Mouse (Mus musculus): ENCODE results near the gene Pknox2.

The Pknox2 gene

DNA sequence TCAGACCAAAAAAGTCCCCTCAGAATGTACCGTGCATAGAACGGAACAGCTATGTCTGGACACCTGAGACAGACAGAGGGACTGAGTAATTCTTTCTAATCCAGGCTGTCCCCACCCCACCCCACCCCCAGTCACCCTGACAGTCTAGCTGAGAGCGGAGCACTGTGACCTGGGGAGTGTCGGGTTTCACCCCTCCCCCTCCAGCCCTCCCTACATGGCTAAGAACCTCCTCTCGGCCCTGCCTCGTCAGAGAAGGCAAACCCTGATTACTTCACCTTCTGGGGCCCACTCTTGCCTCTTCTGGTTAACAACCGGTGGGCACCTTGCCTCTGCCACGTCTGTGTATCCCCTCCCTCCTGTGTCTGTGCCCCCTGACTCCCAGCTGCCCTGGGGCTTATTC is 7.7 kb downstream of the Pknox2 start:
- no peak for DNase-seq

DNA sequence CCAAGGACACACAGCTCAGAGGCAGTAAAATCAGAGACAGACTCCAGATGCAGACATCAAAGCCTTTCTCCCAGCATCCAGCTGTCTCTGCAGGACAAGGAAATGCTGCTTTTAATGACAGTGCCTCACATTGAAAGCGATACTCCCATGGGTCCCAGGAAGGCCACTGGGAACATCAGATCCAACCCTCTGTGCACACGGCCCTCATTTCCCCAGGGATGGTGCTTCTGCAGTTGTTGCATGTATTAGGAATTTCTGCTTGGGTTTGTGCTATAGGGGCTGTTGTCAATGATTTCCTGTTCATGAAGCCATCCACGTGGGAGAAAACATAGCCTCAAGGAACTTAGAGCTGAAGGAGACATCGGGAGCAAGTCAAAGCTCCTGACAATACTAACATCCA is 8.3 kb downstream of the Pknox2 start:
- DNase-seq, result no peak

DNA sequence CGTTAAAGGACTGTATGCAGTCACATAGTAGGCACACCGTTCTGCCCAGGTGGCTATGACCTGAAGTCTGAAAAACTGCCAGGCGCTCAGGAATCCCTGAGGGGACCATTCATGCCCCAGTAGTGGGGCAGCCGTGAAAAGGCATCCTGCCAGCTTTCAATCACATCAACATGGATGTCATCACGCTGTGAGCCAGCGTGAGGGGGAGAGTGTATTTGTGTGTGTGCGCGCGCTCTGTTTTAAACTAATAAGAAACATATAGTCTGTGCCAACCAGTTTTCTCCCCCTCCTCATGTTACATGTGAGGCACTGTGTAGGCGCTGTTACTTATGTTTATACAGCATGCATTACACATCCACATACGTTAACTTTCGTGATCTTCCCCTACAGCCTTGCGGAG is 10.9 kb downstream of the Pknox2 start:
- DNase-seq, result no peak

DNA sequence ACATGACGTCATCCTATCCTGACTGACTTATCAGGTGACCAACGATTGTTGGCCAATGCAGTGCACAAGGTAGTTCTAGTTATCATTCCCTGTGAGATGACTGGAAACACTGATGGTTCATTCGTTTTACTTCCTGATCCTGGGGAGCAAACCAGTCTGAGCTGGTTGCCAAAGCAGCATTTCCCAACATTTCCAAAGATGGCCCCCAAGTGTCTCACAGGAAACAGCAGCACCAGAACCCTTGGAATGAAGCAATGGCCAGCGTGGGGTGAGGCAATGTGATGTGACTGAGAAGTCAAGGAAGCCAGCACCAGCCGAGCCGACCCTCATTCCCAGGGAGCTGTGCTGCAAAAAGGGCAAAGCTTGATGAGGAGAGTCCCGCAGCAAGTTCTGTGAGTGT is 13.7 kb downstream of the Pknox2 start:
- DNase-seq, result no peak

DNA sequence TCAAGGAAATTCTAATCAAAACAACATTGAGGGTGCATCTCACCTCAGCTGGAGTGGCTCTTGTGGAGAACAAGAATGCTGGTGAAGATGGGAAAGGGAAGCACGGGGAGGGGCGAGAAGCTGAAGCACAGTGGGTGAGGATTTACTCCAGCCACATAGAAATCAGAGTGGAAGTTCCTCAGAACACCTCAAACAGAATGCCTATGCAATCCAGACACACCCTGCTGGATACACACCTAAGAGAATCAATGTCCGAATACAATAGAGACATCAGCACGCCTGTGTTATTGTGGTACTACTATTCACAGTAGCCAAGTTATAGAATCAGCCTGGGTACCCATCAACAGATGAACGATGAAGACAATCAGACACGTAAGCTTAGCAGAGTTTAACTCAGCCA is 18.2 kb downstream of the Pknox2 start:
- DNase-seq, result no peak

DNA sequence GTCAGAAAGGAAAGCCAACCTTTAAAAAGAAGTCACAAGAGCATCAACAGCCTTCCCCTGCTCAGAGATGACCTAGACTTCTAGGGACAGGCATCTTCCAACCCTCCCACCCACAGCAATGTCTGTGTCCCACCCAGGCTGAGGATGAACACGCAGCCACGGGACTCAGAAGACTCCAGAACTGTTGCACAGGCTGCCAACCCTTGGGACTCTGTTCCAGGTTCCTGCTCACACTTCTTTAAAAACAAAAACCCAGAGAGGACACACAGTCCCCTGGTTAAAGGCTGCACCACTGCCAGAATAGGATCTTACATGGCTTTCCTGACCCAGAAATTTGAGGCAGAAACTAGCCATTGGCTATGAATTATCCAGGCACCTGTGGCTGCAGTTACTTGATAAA is 21.0 kb downstream of the Pknox2 start:
- DNase-seq, result no peak

DNA sequence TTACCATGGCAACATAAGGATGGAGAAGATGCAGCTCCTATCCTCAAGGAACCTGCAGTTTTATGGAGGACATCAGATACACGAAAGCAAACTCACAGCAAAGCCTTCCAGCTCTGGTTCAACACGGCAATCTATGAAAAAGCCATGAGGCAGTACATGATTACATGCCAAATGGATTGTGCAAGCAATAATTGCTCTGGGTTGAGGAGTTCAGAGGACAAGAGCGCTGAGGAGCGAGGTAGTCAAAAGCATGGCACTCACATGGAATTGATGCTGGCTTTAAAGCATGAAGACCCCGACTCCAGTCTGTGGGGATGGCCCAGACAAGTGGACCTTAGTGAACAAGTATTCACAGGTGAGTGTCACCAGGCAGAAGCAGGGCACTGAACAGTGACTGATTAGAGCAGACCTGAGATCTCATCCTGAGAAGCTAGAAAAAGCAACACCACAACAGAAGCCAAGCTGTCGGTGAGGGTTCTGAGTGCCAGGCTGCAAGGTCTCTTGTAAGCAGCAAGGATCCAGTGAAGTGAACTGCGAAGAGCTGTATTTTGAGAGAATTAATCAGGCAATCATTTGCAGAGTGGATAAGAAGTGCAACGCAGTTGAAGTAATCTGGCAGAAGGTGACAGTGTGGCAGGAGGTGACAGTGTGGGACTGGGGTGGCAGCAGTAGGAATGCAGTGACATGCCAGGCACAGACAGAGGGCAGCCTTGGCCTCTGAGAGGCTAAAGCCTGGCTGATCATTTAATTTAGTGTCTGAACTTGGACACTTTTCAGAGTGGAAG is 22.3 kb downstream of the Pknox2 start:
- DNase-seq, result no peak

DNA sequence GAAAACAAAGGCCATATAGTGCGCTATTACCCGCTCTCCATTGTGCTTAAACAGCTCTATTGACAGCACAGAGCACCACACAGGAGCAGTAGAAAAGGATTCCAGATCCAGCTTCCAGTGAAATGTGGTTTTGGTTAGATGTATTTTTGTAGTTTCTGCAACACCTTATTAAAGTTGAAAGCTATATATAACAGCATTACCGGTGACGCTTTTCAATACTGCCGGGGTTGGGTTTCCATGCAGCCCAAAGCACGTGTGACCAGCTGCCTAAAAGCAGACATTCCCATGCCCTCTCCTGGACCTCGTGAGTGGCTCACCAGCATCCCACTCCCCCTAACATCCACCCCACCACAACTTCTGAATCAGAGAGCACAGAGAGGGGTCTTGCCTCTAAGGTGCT is 23.8 kb downstream of the Pknox2 start:
- DNase-seq, result no peak

DNA sequence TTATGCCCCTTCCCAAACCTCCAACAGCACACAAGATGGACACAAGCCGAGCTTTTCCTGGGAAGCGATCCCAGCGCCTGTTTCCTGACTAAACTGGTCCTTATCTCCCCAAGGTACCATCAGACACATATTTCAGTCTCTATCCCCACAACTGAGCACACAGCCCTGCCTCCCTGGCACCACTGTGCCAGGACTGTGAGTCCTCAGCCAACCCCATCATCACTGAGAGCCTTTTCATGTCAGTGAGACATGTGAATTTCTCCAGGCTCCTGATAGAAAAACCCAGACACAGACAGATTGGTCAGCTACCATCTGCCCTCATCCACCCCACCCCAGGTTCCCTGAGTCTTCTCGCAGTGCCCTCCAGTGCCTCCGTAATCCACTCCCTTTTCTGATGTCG is 24.2 kb downstream of the Pknox2 start:
- no peak for DNase-seq

DNA sequence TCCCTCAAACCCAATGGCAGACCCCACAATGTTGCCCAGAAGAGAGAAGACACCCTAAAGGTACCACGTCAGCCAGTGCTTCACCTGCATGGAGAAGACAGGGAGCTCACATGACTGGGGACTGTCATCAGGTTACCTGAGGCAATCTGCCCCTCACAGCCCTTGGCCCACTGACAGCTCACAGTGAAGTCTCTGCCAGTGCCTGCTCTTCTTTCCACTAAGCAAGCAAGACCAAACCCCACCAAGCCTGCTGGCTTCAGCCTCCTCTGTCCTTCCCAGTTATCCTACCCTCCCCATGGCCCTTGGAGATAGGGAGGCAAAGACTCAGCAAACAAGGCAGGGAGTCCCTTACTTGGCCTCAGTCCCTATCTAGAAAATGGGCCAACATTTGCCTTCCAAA is 24.8 kb downstream of the Pknox2 start:
- no peak for DNase-seq

DNA sequence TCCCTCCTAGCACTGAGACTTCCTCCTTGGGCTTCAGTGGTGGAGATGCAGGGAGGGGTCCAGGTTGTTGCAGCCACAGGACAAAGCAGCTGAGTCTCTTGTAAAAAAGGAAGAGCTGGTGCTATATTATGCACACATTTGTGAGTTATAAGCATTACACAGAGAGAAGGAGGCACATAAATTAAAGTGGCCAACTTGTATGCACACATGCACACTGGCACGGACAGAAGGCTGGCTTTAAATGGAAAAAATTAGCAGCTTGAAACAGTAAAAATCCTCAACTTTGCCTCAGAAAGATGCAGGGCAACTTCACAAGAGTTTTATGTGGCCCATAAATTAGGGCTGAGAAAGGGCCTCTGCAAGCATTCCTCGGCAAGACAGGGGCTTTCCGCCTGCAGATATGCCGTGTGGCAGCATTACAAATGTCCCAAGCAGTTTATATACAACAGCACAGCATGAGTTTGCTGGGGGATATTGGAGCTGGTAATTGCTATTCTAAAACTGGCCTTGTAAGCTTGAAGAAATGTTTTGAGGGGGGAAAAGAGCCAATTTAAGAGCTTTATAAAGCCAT is 25.4 kb downstream of the Pknox2 start:
- no peak for DNase-seq

DNA sequence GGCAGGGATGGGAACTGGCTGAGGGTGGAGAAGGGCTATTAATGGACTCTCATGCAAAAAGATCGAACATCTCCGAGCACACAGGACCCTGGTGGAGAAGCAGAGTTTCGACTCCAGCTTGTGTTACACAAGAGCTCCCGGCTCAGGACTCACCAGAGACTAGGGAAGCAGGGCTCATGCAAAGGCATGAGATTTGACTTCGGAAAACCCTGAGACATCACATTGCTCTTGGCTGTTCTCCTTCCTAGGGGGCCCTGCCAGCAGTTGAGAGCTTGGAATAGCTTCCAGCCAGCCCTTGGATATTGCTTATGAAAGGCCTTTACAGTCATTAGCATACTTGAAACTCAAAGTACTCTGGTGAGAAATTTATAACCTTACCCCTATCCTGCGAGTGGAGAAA is 26.4 kb downstream of the Pknox2 start:
- DNase-seq, result no peak

DNA sequence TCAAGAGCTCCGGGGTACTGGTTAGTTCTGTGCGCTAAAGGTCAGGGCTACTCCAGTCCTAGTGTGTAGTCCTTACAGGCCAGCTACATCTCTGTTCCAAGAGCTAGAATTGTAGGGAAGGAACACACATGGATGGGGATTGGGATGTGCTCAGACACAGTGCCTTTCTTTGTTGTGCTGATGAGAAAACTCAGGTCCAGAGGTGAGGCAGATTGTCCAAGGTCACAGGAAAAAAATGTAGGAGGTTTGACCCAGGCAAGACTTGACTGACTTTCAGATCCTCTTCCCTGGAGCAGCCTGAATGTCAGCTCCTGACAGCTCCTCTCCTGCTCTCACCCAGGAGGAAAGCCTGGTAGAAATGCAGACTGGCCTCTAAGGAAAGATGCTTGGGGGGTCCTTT is 29.7 kb downstream of the Pknox2 start:
- no peak for DNase-seq

DNA sequence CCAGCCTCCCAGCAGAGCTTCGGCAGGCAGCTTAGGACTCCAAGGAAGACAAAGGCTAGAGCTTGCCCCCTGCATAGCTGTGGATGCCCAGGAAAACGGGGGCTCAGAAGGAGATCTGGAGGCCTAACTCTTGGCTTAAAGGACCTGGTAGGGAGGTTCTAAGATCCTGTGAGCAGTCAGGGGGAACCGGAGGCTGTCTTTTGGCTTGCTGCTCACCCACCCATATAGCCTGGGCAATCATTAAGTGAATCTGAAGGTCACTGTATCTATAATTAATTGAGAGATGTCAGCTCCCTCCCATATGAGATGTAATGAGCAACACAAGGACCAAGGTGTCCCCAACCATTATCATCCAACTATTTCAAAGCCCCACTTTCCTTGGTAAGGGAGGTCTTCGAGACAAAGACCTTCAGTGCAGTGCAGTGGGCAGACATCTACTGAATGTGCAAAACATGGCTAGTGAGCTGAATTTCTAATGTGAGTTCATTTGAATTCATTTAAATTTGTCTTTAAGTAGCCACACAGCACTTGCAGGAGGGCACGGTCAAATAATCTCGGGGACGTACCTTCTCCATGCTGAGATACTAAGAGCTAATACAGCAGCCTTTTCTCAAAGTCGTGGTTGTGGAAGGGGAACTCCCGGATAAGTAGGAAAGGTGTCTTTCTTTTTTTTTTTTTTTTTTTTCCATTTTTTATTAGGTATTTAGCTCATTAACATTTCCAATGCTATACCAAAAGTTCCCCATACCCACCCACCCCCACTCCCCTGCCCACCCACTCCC is 30.4 kb downstream of the Pknox2 start:
- DNase-seq, result no peak

DNA sequence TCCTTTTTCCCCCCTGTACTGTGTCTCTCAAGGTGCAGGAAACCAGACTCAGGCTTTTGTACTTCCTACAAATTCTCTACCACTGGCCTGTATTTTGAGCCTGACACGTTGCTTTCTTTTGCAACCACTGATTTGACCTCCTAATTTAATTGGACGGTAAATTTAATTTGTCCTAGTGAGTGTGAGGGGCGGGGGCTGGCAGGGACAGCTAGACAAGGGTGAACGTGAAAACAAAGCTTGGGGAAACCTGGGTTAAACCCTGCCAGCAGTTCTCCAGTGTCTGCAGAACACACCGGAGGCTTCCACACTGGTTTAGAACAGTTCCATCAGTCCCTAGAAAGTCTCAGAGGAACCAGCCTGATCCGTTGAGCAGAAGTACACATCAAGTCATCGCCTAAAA is 31.4 kb downstream of the Pknox2 start:
- no peak for DNase-seq

DNA sequence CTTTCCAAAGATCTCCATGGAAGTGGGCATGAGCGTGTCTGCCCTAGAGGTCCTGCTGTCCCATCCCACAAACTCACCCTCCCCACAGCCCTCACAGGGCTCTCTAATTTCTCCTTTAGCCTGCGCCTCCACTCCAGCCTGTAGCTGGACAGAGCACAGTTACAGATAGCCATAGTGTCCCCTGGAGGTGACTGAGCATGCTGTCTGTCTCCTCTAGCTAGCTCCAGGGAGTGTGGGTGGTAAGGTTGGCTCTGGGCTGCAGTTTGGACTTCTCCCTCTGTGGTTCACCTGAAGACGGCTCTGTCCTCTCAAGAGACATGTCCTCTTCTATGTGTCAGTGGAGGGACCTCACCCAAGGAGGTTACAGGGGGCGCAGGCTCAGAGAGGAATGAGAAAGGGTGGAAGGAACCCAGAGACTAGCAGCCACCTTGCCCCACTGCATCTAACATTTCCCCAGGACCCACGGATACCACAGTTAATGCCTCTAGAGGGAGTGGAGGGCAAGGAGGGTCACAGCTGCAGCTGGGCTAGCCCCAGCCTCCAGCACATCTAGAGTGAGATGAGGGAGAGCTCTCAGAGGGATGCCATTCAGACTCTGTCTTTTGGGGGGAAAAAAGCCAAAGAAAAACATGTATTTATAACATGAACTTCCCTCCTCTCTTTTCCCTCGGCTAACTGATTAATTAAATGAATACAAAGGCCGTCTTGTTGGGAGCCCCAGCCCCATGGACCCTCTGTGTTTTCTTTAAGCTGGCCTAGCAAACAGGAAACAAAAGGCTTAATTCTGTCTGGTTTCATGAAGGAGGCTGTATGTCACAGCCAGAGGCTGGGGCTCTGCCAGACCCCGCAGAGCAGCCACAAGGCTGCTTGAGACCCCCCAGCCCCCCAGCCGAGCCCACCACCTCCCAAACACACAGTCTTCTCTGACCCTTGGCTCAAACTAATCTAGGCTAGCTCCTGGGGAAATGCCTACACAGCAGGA is 32.6 kb downstream of the Pknox2 start:
- no peak for DNase-seq

DNA sequence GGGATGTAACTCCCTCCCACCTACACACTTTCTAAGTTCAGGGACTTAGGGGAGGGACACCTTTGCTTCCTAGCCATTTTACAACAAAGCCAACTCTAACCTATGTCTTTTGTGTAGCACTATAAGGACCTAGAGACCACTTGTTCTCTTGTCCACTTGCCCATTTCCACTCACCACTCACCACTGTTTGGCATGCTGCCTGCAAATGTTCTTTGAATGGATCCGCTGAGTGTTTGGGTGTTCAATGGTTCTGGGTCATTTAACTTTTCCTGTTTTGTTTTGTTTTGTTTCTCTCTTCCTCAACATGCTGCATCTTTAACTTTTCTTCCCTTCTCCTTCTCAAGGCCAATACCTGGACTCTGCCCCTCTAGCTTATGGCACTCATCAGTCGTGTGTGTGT is 39.7 kb downstream of the Pknox2 start:
- no peak for DNase-seq

DNA sequence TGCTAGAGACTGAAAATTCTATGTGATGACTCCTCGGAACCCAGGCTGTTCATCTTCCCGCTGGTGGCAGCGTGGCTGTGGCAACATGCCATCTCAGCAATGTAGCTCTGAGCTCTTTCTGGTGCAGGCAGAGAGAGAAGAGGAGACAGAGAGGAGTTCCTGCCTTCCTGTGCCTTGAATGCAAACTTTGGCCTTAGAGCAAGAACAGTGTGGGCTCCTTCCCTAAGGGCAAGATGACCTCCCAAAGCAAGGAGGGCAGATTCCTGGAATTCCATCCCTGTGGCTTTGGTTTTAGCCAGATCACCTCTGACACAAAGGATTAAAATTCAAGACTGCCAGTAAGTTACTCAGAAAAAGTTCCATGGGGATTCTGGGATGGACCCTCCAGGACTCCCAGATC is 40.4 kb downstream of the Pknox2 start:
- no peak for DNase-seq

DNA sequence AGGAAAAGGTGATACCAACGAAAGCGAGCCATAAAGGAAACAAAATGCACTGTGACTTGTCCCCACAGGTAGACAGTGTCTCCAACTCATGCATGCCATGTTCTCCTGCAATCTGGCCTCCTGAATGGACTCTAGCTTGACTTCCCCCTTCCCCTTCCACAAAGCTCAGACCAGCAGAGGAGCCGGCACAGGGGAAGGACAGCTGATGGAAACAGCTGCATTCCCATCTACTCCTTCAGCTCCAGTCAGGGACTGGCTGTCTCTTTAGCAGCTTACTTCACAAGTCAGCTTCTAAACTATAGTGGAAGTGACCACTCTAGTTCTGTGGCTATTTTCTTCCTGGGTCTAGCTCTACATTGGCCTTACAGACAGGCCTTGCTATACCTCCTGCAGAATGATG is 43.0 kb downstream of the Pknox2 start:
- no peak for DNase-seq

DNA sequence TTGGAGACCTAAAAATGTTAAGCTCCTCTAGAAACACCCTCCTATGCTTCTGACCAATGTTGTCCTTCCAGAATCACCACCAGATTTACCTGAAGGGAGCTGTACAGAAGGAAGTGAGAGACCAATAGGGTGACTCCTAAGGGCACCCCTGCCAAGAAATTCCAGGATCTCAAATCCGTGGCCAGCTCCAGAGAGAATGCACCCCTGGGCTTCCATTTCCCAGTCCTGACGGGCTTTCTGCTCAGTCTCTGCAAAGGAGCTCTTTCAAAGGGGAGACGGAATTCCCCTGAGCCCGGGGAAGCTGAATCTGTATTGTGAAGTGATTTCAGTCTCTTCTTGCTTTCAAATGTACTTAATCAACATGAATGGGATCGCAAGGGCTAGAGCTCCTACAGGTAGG is 43.4 kb downstream of the Pknox2 start:
- DNase-seq, result no peak

DNA sequence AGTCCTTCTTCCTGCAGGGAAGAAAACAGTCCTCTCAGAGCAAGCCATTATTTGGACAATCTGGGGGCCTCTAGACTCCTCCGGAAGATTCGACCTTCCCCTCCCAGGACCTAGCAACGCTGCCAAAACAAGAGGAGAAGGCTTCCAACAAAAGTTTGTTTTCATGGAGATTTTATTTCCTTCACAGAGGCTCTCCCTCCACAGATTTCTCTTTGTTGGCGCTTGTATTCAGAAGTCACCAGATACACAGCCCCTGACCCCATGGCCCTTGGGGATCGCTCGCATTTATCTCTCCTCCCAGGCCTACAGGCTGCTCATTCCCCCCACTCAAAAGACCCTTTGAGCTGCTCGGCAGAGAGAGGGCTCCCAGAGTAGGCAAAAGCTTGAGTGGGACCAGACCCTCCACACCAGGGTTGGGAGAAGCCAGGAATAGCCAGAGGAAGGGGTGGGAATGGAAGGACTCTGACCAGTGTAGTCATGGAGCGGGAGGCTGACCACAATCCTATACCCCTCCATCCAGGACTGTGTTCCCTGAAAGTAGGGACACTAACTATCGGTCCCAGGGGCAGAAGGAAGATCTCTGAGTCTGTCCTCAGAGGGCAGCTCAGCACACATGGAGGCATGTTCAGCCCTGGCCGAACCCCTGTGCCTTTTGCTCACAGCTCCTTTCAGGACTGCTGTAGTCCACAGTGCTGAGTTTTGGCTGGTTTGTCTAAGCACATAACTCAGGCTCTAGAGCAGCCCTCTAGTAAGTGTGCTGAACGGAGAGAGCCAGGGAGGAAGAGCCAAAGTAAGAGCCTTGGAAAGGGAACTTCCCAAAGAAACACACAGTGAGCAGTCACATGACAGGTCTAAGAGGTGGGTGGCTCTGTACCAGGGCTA is 45.9 kb downstream of the Pknox2 start:
- DNase-seq, result no peak

DNA sequence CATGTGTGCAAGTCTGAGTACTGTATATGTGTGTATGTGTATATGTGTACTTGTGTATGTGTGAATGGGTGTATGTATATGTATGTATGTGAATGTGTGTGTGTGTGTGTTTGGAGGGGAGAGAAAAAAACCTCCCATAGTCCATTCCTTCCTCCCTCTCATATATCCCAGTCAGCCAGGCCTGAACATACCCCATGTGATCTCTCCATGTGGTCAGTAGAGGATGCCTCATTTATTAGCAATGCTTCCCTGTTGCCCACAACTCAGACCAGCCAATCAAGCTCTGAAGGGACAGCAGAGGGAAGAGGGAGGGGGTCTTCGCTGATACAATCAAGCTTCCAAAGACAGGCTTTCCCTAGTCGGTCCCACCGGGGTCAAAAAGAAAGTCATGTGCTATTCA is 47.6 kb downstream of the Pknox2 start:
- no peak for DNase-seq

All from right cerebral cortex, postnatal 25 days (tissue).